Mouse (Mus musculus) thymus, adult 2 months (tissue): ENCODE results near the gene Patl2.

Experiments
- CTCF ChIP-seq: fragments of 200-500 bp; IDR thresholded peaks from 2 replicates; pipeline ENCODE4 v1.5.1; 2012; ENCODE audit warnings: mild to moderate bottlenecking, control low read depth, low read length, moderate library complexity, borderline replicate concordance; ENCODE audit not compliant: control insufficient read depth, poor library complexity, insufficient read depth; ENCODE audit errors: extremely low read depth
- POLR2A ChIP-seq: fragments of 200-500 bp; IDR thresholded peaks from 2 replicates; pipeline ENCODE4 v1.6.1; 2012; ENCODE audit warnings: mild to moderate bottlenecking, low read length, control low read depth, moderate library complexity; ENCODE audit not compliant: control insufficient read depth, poor library complexity, insufficient read depth; ENCODE audit errors: extremely low read depth

DNA sequence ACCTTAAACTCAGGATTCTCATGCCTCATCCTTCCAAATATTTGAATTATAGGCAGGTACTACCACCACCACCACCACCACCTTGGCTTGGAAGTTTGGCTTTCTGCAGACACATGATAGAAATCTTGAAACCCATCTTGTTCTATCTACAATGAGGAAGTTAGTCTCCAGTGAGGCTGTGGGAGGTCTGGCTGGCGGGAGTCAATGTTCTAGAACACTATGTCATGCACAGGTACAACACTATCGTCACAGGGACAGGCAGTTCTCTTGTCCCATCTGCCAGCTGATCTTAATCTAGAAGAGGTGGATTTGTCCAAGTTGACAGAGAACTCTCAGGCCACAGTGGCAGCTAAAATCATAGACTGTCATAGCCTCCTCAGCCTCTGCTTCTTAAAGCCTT is 53.4 kb downstream of the Patl2 start:
- TF ChIP-seq CTCF, result no peak
- TF ChIP-seq POLR2A, result no peak
